ENCODE assay signal across 11 mouse cellular contexts in genomic region chr15:12319889-12320288, GRCm38 (mm10). TPM values are rescaled to one million over a fixed set of nuclear protein-coding genes. Genes with fewer than 3 reads are reported as not detected.
DNase-seq lines count a peak whose midpoint lies in the region; ATAC-seq and TF ChIP-seq lines count a peak whose summit lies in the region.
"Had no signal": no experiment of that assay in that cellular context is flagged by ENCODE, and none has a peak within 500 bp of the region (broad histone marks: within the 10 kb centered on the region; RNA-seq: fewer than 3 reads in every experiment).

No protein-coding gene starts in this region.

- H3K4me2 ChIP-seq in embryonic facial prominence, embryonic 12.5 days (replicated peaks) = 0 out of 2 replicates have a peak overlapping the region, but pooled peaks have one; percentile 75

- TF ChIP-seq POLR2A in kidney, adult 2 months (IDR thresholded peaks at IDR 0.05; ENCODE audit: low read depth, low read length) = no peak

- no peaks in the 10 kb centered on the region for H3K36me3 ChIP-seq in embryonic facial prominence, embryonic 12.5 days
- 0 out of 2 replicates have a peak, but pooled peaks cover 8% of the 10 kb centered on the region for H3K36me3 ChIP-seq in embryonic facial prominence, embryonic 10.5 days (replicated peaks)
- no peaks in the 10 kb centered on the region for H3K36me3 ChIP-seq in kidney, adult 2 months (ENCODE audit: control insufficient read depth, insufficient read depth, low read length)
- H3K36me3 ChIP-seq in E14TG2a.4 (ENCODE audit: insufficient read depth, low read length) = peaks cover 10% of the 10 kb centered on the region
- H3K36me3 ChIP-seq: hindbrain, embryonic 15.5 days had no signal

- no peak for DNase-seq in embryonic facial prominence, embryonic 10.5 days (ENCODE audit: low spot score)
- peak; percentile 47 for DNase-seq in kidney, adult 2 months
- DNase-seq in kidney, postnatal 10 days = no peak
- DNase-seq in kidney, postnatal 36 days = peak; percentile 38 to 49
- no peak for DNase-seq in layer of hippocampus, adult 2 months (ENCODE audit: low spot score in 2 of 2)
- no peak for DNase-seq in spleen, adult 18-20 months

- no peak overlapping the region for H3K27ac ChIP-seq in embryonic facial prominence, embryonic 12.5 days
- H3K27ac ChIP-seq in embryonic facial prominence, embryonic 10.5 days (replicated peaks) = no peak overlapping the region
- no peak overlapping the region for H3K27ac ChIP-seq in kidney, adult 2 months (ENCODE audit: insufficient read depth, low read depth, low read length)
- H3K27ac ChIP-seq in layer of hippocampus, adult 2 months = no peak overlapping the region
- H3K27ac ChIP-seq: hindbrain, embryonic 15.5 days; macrophage had no signal

- H3K27me3 ChIP-seq in embryonic facial prominence, embryonic 12.5 days = peaks cover 3% of the 10 kb centered on the region; the same call in 1 of the 2 replicates
- H3K27me3 ChIP-seq in embryonic facial prominence, embryonic 10.5 days (replicated peaks; ENCODE audit: low read depth, poor library complexity, severe bottlenecking) = peaks cover 19% of the 10 kb centered on the region
- H3K27me3 ChIP-seq in kidney, adult 2 months (replicated peaks; ENCODE audit: control insufficient read depth, insufficient read depth, low read length) = no peaks in the 10 kb centered on the region
- peaks cover 13% of the 10 kb centered on the region for H3K27me3 ChIP-seq in E14TG2a.4 (ENCODE audit: insufficient read depth, low read length)

- ATAC-seq in embryonic facial prominence, embryonic 12.5 days (ENCODE audit: insufficient number of reproducible peaks, insufficient read depth, low FRiP score, low TSS enrichment) = no peak

- WGBS in embryonic facial prominence, embryonic 12.5 days = 47% methylated on average over 5 of the region's 5 CpGs
- WGBS in embryonic facial prominence, embryonic 10.5 days = 48% methylated on average over 5 of the region's 5 CpGs
- 40% methylated on average over 5 of the region's 5 CpGs for WGBS in kidney, adult 2 months

- H3K9ac ChIP-seq in embryonic facial prominence, embryonic 12.5 days = no peak overlapping the region

- no peak for TF ChIP-seq CTCF in kidney, adult 2 months (conservative IDR thresholded peaks at IDR 0.05; ENCODE audit: insufficient read depth, insufficient read length, low read depth, low read length)
- no peak for TF ChIP-seq CTCF in E14TG2a.4 (conservative IDR thresholded peaks at IDR 0.05; ENCODE audit: low read length)
- no peak for TF ChIP-seq CTCF in layer of hippocampus, adult 2 months (conservative IDR thresholded peaks at IDR 0.05)

- no peak overlapping the region for H3K4me3 ChIP-seq in embryonic facial prominence, embryonic 12.5 days
- H3K4me3 ChIP-seq in embryonic facial prominence, embryonic 10.5 days = no peak overlapping the region
- no peak overlapping the region for H3K4me3 ChIP-seq in kidney, adult 2 months (ENCODE audit: insufficient read depth, low read depth, low read length)
- peak overlapping the region; percentile 99; the same call in 1 of the 2 replicates for H3K4me3 ChIP-seq in E14TG2a.4 (replicated peaks; ENCODE audit: low read length)
- H3K4me3 ChIP-seq in layer of hippocampus, adult 2 months = no peak overlapping the region

- no peaks in the 10 kb centered on the region for H3K9me3 ChIP-seq in embryonic facial prominence, embryonic 12.5 days
- H3K9me3 ChIP-seq in embryonic facial prominence, embryonic 10.5 days = no peaks in the 10 kb centered on the region
- no peaks in the 10 kb centered on the region for H3K9me3 ChIP-seq in E14TG2a.4 (ENCODE audit: low read length)
- H3K9me3 ChIP-seq: hindbrain, embryonic 15.5 days had no signal

- peaks cover 9% of the 10 kb centered on the region for H3K4me1 ChIP-seq in embryonic facial prominence, embryonic 12.5 days
- H3K4me1 ChIP-seq in embryonic facial prominence, embryonic 10.5 days = peaks cover 18% of the 10 kb centered on the region
- peaks cover 6% of the 10 kb centered on the region for H3K4me1 ChIP-seq in kidney, adult 2 months (ENCODE audit: control insufficient read depth, insufficient read depth, low read length)
- H3K4me1 ChIP-seq in E14TG2a.4 (replicated peaks; ENCODE audit: low read depth, low read length) = peaks cover 31% of the 10 kb centered on the region

RNA-seq across cellular contexts. Expression of gene Golph3, which starts 1.4 kb away (rescaled TPM):
- polyA plus RNA-seq in embryonic facial prominence, embryonic 12.5 days (2016; fragmentation: Nextera tagmentation; extraction: Ambion mirVana) = 97.2 and 104 TPM in 2 replicates
- 61.0 and 61.5 TPM in 2 replicates for polyA plus RNA-seq in embryonic facial prominence, embryonic 10.5 days (2016; fragmentation: Nextera tagmentation; extraction: Ambion mirVana)
- 70.9 and 73.6 TPM in 2 replicates for polyA plus RNA-seq in kidney, adult 2 months (2012; rRNA removed)
- 10 to 100 TPM; 91.3 to 94.5 TPM for total RNA-seq in layer of hippocampus, adult 2 months (2021)

RNA-seq across cellular contexts. Expression of gene 1810049J17Rik, which starts 1.8 kb away (rescaled TPM):
- 1.7 and 2.0 TPM in 2 replicates for polyA plus RNA-seq in embryonic facial prominence, embryonic 12.5 days (2016; fragmentation: Nextera tagmentation; extraction: Ambion mirVana)
- polyA plus RNA-seq in embryonic facial prominence, embryonic 10.5 days (2016; fragmentation: Nextera tagmentation; extraction: Ambion mirVana) = not detected in 2 replicates
- polyA plus RNA-seq in kidney, adult 2 months (2012; rRNA removed) = not detected in 2 replicates
- total RNA-seq in layer of hippocampus, adult 2 months (2021) = 1 to 10 TPM in 1 of 2 experiments, under 1 TPM in 1; 0.95 to 1.2 TPM
- polyA plus RNA-seq: frontal cortex, adult 2 months had no signal

Comparison
In these comparisons a context has a peak if more than half of its experiments do, and no peak if none do; other contexts are left out.
1. DNase-seq: peak in kidney, adult 2 months (single experiment) and kidney, postnatal 36 days (2 of 2); none in embryonic facial prominence, embryonic 10.5 days (single experiment), kidney, postnatal 10 days (single experiment), layer of hippocampus, adult 2 months (0 of 2) and spleen, adult 18-20 months (0 of 2).